Mouse (Mus musculus) bone marrow, adult 2 months (tissue): Measurements from ENCODE around the gene Fbxw7.

Experiments used
- CTCF ChIP-seq: fragments of 200-500 bp; IDR thresholded peaks from 2 replicates; pipeline ENCODE4 v1.5.1; 2011; ENCODE audit warnings: low read length, control low read depth; ENCODE audit not compliant: control insufficient read depth, insufficient read depth
- POLR2A ChIP-seq: fragments of 200-500 bp; IDR thresholded peaks from 2 replicates; pipeline ENCODE4 v1.6.1; 2011; ENCODE audit warnings: low read depth, mild to moderate bottlenecking, control low read depth, low read length, borderline replicate concordance; ENCODE audit not compliant: control insufficient read depth

DNA sequence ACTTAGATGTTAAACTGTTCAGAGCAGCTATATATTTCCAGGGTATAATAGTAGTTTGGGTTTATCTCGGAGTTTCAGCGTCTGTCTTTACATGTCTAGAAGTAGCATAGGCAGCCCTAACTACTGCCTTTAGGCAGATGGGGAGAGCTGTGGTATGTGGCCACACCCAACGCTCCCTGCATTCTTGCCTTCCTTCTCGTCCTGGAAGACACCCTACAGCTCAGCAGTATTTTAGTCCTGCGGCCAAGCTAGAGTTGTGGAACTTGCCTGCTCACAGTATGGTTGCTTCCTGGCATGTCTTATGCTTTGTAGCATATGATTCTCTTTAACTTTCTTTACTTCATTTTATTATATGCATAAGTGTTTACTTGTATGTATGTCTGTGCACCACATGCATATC is 156.5 kb downstream of the Fbxw7 start:
- TF ChIP-seq CTCF (no peak), POLR2A (no peak)
